Mouse (Mus musculus): Measurements from ENCODE around the gene Cfap161.

DNA sequence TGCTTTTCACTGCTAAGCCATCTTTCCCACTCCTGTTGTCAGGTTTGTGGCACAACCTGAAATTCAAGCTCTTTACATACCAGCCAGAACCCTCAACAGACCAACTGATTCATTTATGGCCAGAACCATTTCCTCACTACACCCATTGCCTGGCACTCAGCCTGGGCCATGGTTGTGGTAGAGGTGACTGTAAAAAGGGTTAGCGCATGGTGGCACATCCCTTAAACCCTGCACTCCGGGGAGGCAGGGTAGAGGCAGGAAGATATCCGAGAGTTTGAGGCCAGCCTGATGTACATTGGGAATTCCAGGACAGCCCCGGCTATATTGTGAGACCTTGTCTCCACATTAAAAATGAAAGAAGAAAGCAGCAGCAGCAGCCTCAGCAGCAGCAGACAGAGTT, 16.8 kb upstream of the Cfap161 start:
- TF ChIP-seq CTCF (IDR thresholded peaks at IDR 0.05; ENCODE audit: low read depth, low read length) = no peak
- TF ChIP-seq POLR2A (IDR thresholded peaks at IDR 0.05; ENCODE audit: insufficient read depth, low read length) = no peak
